Mouse (Mus musculus): ENCODE data around the gene Slc7a4. TPM values are rescaled to one million over a fixed set of nuclear protein-coding genes. Genes with fewer than 3 reads are reported as not detected.

The Slc7a4 gene
- not detected in 2 replicates for polyA plus RNA-seq (2012)

DNA sequence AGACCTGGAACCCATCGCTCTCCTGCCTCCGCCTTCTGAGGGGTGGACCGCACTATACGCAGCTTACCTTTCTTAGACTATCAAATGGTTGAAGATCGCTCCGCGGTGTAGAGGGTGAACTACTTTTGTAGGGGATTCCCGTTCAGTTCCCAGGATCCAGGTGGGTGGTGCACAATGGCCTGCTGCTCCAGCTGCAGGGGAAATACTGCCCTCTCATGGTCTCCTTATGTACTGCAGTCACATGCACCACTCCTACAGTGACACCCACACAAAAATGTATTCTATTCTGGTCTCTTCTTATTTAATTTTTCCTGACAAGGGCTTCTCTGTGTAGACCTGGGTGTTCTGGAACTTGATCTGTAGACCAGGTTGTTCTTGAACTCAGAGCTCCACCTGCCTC, at the start of gene Slc7a4:
Slc7a4 (minus strand) TSS at position 151 of the 400 bp plus-strand sequence.
- no peak for TF ChIP-seq GATA1 (IDR thresholded peaks at IDR 0.05; ENCODE audit: low read length)

DNA sequence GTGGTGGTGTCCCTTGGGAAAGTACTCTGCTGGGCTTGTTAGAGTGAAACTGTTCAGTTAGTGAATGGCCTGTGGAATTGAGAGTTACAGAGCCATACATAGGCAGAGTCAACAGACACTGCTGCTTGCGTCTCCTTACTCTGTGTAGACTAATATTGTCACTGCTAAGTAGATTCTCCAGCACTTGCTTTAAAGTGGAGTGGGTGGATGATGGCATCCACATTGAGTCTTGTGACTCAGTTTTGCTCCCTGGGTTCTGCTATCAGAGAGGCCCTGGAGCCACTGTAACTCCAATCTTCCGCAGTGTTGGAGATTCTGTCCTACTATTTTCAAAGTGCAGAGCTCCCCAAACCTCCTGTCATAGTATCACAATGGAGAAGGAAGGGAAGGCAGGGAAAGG, 49.6 kb upstream of the Slc7a4 start:
- TF ChIP-seq GATA1 (IDR thresholded peaks at IDR 0.05; ENCODE audit: low read length), result no peak

DNA sequence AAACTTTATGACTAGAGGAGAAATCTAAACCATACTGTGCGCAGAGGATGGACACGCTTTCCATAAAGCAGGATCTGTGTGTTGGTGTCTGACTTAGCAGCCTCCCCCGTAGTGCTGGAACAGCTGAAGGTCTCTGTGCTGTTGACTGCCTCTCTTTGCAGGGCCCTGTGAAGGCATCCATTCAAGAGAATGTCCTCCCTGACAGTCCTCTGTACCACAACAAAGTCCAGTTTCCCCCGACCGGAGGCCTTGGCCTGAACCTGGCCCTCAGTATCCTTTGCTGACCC, 43.2 kb upstream of the Slc7a4 start:
- TF ChIP-seq GATA1 (IDR thresholded peaks at IDR 0.05; ENCODE audit: low read length), result no peak

DNA sequence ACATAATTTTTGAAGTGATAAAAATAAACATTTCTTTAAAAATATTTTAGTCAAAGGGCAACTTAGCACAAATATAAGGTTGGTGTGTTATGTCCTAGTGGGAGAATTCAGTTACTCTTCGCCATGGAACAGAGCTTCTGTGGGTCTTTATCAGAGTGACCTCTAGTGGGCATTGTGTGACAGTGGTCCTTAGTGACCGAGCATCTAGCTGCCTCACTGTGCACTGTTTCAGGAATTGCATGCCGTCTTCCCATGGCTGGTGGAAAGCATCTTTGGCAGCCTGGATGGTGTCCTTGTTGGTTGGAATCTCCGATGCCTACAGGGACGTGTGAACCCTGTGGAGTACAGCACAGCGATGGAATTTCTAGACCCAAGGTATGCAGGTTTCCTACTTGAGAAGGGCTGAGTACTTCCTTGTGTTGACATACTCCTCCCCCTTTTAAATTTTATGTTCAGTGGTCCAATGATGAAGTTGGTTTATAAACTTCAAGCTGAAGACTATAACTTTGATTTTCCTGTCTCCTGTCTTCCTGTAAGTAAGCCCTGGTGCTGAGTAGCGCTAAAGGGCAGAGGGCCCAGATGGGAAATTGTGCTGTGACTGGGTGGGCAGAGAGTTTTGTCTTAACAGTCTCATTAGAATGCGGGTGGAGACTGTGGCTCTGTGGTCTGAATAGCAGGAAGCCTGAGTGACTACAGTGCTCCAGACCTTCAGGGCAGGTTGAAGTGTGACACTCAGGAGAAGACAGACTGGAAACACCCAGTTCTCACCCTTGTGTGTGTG, 42.7 kb upstream of the Slc7a4 start:
- TF ChIP-seq GATA1 (IDR thresholded peaks at IDR 0.05; ENCODE audit: low read length), result no peak

DNA sequence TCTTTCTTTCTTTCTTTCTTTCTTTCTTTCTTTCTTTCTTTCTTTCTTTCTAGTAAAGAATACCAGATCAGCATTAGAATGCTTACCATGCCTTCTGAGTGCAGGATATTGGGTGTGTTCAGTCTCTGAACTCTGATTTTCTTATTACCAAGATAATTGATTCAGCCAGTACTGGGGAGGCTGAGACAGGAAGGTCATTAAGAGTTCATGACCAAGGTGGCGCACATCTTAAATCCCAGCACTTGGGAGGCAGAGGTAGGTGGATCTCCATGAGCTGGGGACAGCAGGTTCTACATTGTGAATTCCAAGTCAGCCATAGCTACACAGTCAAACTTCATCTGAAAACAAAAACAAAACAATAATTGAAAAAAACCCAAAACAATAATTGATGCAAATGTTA, 38.9 kb upstream of the Slc7a4 start:
- no peak for TF ChIP-seq GATA1 (IDR thresholded peaks at IDR 0.05; ENCODE audit: low read length)

DNA sequence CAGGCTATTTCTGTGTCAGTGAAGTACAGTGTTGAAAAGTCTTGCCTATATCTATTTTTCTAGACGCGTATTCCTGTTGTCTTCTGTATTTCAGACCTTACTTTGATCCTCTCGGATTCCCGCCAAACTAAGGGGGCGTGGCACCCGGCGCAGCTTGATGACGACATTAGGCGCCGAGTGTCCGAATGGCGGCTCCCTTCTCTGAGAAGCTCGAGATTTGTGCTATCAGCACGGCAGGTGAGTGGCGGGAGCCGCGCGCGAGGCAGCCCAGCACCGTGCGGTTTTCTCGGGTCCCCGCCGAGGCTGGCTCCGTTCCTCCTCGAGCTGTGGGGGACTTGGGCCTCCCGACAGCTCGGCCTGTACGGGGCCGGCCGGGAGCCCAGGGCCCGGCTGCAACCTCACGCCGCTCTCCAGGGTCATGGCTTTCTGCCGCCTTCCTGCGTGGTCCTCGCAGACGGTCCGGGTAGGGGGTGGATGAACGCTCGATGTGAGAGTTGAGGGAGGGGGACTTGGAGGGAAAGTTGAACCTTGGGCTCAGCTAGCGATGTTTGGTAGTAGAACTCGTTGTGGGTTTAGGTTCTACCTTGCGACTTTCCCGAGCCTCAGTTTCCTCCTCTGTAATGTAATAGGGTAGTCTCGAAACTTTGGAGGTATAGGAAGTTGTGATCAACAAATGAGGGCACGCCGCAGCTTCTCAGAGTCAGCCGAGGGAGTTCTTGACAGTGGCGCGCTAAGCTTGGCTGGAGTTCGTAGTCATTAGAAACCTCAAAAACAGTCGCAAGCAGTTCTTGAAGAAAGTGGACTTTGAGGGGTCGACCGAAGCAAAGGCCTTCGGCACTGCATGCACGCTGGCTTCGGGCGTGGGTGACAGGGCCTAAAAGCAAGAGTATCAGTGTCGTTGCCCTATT, 36.4 kb upstream of the Slc7a4 start, which contains the start of gene Smpd4:
Smpd4 (plus strand) TSS at position 157 of the 908 bp plus-strand sequence.
- no peak for TF ChIP-seq GATA1 (IDR thresholded peaks at IDR 0.05; ENCODE audit: low read length)

DNA sequence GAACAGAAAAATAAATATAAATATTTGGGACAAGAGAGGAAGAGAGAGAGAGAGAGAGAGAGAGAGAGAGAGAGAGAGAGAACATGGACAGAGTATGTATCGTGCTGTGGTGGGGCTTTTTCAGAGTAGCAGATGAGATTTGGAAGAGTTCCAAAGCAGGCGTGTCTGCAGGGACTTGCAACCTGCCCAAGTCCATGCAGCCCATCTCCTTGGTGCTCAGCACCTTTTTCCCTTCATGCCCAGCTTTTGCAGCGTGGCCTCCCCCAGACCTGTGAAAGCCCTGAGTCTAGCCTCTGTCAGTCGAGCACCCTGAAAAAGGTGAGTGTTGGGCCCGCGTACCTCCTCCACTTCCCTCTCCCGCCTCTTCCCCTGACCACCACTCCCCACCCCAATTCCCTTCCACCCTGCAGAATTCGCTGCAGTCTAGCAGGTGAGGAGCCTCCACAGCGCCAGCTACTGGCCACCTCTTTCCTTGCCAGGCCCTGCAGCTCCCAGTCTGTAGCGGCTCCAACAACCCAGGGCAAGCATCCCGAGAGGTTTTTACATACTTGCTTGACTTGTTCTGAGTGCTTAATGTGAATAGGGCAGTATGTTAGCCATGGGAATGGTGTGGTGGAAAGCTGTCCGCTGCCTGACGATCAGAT, 35.0 kb upstream of the Slc7a4 start:
- no peak for TF ChIP-seq GATA1 (IDR thresholded peaks at IDR 0.05; ENCODE audit: low read length)

DNA sequence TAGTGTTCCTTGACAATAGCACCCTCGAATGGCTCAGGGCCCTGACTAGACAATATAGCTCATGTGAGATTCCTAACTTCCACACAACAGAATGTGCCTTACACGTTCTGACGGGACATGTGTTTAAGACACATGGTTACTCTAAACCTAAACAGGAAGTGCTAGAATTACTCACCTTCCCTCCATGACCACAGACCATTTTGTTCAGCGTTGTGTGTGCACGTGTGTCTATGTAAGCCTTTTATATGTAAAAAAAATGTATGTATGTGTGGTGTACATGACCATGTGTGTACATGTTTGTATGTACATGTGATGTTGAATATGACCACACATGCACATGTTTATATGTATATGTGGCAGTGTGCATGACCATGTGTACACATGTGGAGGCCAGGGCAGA, 33.2 kb upstream of the Slc7a4 start:
- no peak for TF ChIP-seq GATA1 (IDR thresholded peaks at IDR 0.05; ENCODE audit: low read length)

DNA sequence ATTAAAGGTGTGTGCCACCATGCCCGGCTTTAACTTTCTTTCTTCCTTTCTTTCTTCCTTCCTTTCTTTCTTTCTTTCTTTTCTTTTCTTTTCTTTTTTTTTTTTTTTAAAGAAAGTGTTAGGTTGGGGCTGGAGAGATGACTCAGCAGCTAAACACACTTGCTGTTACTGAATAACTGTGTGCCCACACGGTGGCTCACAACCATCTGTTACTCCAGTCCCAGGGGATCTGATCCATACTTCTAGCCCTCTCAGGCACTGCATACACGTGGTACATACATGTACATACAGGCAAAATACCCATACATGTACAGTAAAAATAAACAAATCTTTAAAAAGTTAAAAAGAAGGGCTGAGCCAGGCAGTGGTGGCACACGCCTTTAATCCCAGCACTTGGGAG, 28.4 kb upstream of the Slc7a4 start:
- TF ChIP-seq GATA1 (IDR thresholded peaks at IDR 0.05; ENCODE audit: low read length), result no peak

DNA sequence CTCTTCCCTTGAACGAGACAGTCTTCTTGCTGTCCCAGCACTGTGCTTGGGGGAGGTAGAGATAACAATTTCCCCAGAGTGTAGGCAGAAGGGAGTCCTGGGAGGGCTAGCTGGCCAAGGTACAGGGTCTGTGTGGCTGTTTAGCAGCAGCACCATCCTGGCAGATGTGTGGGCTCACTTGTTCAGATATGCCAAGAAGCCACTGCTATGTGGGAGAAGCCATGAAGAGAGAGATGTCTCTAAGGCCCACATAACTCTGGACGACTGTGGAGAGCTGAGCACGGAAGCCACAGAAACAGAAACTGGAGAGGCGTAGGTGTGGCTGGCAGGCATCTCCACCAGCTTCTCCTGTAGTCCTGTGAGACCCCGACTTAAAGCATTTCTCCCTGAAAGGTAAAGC, 22.7 kb upstream of the Slc7a4 start:
- TF ChIP-seq GATA1 (IDR thresholded peaks at IDR 0.05; ENCODE audit: low read length), result no peak

DNA sequence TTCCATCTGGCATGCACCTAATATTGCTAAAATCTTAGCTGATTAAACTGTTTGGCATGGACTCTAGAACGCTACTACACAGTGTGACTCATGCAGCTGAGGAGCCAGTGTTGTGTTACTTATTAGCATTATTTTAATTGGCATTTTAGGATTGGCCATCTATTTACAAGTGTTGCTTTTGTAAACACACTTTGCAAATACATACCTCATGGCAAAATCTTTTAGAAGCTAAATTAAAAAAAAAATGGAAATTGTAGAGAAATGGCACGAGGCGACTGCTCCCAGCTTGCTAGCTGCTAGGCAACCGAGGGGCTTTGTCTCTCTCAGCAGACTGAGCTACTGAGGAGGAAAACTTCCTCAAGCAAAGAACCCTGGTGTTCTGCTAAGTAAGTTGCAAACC, 21.9 kb upstream of the Slc7a4 start:
- no peak for TF ChIP-seq GATA1 (IDR thresholded peaks at IDR 0.05; ENCODE audit: low read length)

DNA sequence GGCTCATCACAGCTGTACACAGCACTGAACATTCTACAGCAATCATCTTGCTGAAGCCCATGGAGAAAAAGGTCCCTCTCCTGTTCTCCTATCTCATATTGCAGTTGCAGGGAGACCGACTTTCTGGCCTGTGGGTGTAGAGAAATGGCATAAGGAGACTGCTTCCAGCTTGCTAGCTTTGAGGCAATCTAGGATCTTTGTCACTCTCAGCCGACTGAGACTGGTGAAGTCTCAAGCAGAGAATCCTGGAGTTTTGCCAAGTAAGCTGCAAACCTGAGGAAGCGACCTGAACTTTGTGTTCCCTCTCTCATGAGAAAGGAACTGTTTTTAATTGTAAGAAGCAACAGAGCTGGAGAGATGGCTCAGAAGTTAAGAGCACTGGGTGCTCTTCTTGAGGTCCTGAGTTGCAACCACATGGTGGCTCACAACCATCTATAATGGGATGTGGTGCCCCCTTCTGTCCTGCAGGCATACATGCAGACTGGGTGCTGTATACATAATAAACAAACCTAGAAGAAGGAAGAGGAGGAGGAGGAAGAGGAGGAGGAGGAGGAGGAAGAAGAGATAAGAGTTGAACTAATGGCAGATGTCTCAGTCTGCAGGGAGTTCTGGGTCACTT, 18.0 kb upstream of the Slc7a4 start:
- no peak for TF ChIP-seq GATA1 (IDR thresholded peaks at IDR 0.05; ENCODE audit: low read length)

DNA sequence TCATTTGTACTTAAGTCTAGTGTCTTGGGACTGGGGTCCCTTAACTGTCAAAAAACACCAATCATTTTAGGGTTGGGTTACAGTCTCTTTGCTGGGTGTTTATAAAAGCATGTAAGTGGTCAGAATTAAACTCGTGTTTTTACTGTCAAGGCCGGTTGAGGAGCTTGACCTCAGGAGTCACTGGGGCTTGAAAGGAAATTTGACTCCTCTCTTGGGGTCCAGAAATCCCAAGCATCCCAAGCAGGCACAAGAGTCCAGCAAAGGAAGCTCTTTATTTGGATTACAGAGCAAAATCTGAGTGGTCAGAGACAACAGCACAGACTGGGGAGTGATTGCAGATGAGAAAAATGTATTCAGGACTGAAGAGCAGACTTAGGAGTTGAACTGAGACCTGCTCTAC, 7.7 kb upstream of the Slc7a4 start:
- TF ChIP-seq GATA1 (IDR thresholded peaks at IDR 0.05; ENCODE audit: low read length), result no peak

DNA sequence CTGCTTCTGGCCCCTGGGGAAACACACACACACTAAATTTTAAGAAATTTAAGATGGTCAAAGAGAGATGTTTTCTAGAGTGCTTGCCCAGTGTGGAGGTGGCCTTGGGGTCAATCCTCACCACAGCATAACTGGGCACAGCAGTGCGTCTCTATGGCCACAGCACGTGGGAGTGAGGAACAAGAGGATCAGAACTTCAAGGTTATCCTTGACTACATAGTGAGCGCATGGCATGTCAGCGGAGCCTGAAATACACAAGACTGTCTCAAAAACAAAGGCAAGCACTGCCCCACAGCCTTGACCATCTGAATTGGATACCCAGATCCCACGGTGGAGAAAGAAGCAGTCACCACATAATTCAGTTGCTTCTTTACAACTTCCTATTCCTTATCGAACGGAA, 1.5 kb upstream of the Slc7a4 start:
- no peak for TF ChIP-seq GATA1 (IDR thresholded peaks at IDR 0.05; ENCODE audit: low read length)

DNA sequence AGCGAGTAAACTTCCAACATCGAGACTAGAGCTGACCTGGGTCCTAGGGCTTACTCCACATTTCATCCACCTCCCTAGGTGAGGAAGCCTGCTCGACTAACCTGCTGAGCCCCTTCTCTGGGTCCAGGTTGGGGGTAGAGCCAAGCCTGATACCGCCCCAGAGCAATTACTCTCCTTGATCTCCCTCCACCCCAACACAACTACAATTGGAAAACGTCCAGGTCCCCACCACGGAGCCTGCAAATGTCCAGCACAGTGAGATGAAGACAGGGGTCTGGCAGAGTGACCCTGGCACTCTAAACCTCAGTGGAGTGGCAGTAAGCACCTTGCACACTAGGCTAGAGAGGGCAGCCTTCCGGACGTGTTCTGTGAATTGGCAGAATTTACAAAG, 6.2 kb downstream of the Slc7a4 start:
- no peak for TF ChIP-seq GATA1 (IDR thresholded peaks at IDR 0.05; ENCODE audit: low read length)

Measured in G1E-ER4 (cell line).